Comparison of ENCODE assay signal across 10 mouse cellular contexts in the genomic region with DNA sequence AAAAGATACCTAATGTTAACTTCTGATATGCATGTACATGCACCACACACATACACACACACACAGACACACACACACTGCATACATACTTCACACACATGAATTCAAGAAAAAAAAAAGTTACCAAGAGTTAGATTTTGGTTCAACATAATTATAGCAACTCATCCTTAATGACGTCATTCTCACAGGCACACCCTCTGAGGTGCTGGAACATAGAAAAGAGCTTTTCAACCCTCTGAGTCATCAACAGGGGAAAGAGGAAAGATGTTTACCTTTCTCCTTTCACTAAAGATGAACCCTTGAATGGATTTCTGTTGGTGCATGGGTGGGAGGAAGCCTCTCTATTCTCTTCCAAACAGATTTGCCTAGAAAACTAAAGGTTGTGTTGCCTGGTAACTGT.
"Had no signal": no experiment of that assay in that cellular context is flagged by ENCODE, and none has a peak within 500 bp of the region (broad histone marks: within the 10 kb centered on the region; RNA-seq: fewer than 3 reads in every experiment).

No protein-coding gene starts in this region.

- DNase-seq: kidney, adult 18-20 months; kidney, adult 9 months; kidney, postnatal 14 days; kidney, postnatal 4 days; liver; lung, adult 18-20 months; thymus, adult 18-20 months; thymus, postnatal 36 days had no signal

- ATAC-seq: liver, embryonic 12.5 days; midbrain, embryonic 13.5 days had no signal
